Mouse (Mus musculus) neural tube, embryonic 13.5 days (tissue): ENCODE measurements around the gene 1700014D04Rik. TPM values are rescaled to one million over a fixed set of nuclear protein-coding genes. Genes with fewer than 3 reads are reported as not detected.
"Not testable (repeated sequence)": the region's sequence is repeated elsewhere in the genome, so short reads cannot be mapped to it uniquely, and the experiment has no call there.

Source experiments
- ATAC-seq: fragments of 200-750 bp; cut with Nextera tagmentation; 2 replicates; pipeline ENCODE4 v1.8.0; 2017; ENCODE audit warnings: low read depth, mild to moderate bottlenecking, moderate TSS enrichment, moderate library complexity
- H3K27ac ChIP-seq: fragments of 300-500 bp; sonication (generic); replicated peaks from 2 replicates; pipeline ENCODE4 v1.5.1; 2015; ENCODE audit warnings: moderate library complexity, mild to moderate bottlenecking, inconsistent platforms
- H3K27me3 ChIP-seq: fragments of 300-500 bp; sonication (generic); 2 replicates; pipeline ENCODE4 v1.6.1; 2015; ENCODE audit warnings: mild to moderate bottlenecking, inconsistent platforms
- H3K36me3 ChIP-seq: fragments of 300-500 bp; sonication (generic); 2 replicates; pipeline ENCODE4 v1.6.1; 2015; ENCODE audit warnings: mild to moderate bottlenecking, inconsistent platforms
- H3K4me1 ChIP-seq: fragments of 300-500 bp; sonication (generic); replicated peaks from 2 replicates; pipeline ENCODE4 v1.6.1; 2015; ENCODE audit warnings: inconsistent platforms
- H3K4me2 ChIP-seq: fragments of 300-500 bp; sonication (generic); 2 replicates; pipeline ENCODE4 v1.6.1; 2015; ENCODE audit warnings: inconsistent platforms, mild to moderate bottlenecking, moderate library complexity
- H3K4me3 ChIP-seq: fragments of 300-500 bp; sonication (generic); 2 replicates; pipeline ENCODE4 v1.5.1; 2015; ENCODE audit warnings: mild to moderate bottlenecking, inconsistent platforms
- H3K9ac ChIP-seq: fragments of 300-500 bp; sonication (generic); 2 replicates; pipeline ENCODE4 v1.6.1; 2015; ENCODE audit warnings: moderate library complexity, mild to moderate bottlenecking, inconsistent platforms
- H3K9me3 ChIP-seq: fragments of 300-500 bp; sonication (generic); 2 replicates; pipeline ENCODE4 v1.6.1; 2016; ENCODE audit warnings: inconsistent platforms
- WGBS: fragments of 180-500 bp; shearing (Covaris S2); methylation state at CpG from one replicate; pipeline ENCODE4 v1.1.7; 2015; 5-methylcytosine and 5-hydroxymethylcytosine counted together
- polyA plus RNA-seq: library from polyadenylated mRNA; unstranded; fragments of >200 nt; fragmentation: Nextera tagmentation; extraction: Ambion mirVana; gene quantifications from 2 replicates; pipeline ENCODE4 v1.2.1, GENCODE M21; 2015

Gene 1700014D04Rik
- polyA plus RNA-seq, 1 experiment from 2014 or later = 0.17 TPM

DNA sequence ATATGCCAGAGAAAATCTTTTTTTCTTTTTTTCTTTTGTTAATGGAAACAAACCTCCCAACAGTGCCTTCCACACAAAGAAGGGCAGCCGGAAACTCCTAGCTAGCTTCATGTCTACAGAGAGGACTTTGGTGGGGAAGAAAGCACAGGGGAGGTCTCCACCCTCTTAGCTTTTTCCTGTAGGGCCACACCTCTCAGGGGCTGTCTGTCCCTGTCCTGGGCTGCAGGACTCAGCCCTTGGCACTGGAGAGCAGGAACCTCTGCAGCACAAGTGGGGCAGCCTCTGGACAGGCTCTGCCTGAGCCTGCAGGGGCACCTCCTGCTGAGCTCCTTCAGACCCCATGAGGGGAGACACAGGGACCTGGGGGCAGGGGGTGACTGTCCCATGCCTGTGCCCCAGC, 46.4 kb downstream of the 1700014D04Rik start:
- not testable (repeated sequence) for H3K27me3 ChIP-seq
- 65% methylated on average over 1 of the region's 1 CpGs for WGBS

DNA sequence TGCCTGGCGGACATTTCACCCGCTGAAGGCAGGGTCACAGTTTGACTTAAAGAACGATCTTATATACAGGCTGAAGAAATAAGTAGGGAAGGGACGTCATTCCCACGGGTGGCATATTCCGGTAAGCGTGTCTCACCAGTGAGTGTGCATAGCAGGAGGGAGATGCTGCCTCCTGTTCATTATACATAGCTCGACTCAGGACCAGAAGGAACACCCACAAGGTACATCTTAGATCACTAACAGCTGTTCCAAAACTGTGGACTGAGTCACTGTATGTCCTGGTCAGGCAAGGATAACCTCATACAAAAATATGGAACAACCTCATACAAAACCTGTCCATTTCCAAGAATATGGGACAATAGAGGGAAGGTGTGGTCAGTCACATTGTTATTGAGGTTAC, 47.4 kb downstream of the 1700014D04Rik start:
- Histone ChIP-seq H3K4me2 (no peak overlapping the region), H3K27me3 (no peaks in the 10 kb centered on the region), H3K4me1 (no peaks in the 10 kb centered on the region), H3K27ac (no peak overlapping the region), H3K36me3 (no peaks in the 10 kb centered on the region), H3K4me3 (no peak overlapping the region), H3K9me3 (peaks cover 3% of the 10 kb centered on the region; the same call in 1 of the 2 replicates), H3K9ac (no peak overlapping the region)
- WGBS = 84% methylated on average over 8 of the region's 8 CpGs
- no peak for ATAC-seq

More for the DNA sequence above, 46.4 kb downstream of the 1700014D04Rik start:
- not testable (repeated sequence) for H3K4me3 ChIP-seq, ATAC-seq, H3K4me1 ChIP-seq, H3K36me3 ChIP-seq, H3K27ac ChIP-seq, H3K9ac ChIP-seq, H3K4me2 ChIP-seq, H3K9me3 ChIP-seq

DNA sequence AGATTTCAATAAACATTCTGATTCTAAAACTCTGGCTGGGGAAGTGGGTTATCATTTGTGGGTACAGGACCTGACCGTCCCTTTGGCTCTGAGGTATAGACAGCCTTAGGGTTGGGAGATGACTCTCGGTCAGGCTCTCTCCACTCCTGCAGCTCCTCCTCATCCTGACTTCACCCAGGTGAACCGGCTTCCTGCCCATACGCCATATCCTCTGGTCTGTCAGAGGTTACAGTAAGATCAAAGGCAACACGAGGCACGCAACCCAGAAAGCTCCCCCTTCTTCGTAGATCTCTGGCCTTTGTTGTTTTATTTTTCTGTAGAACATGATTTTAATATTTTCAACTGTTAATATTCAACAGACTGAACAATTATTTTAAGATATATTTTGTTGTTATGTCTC, 50.8 kb downstream of the 1700014D04Rik start:
- Histone ChIP-seq H3K27ac (no peak overlapping the region), H3K4me1 (no peaks in the 10 kb centered on the region), H3K27me3 (no peaks in the 10 kb centered on the region), H3K4me2 (no peak overlapping the region), H3K4me3 (no peak overlapping the region), H3K36me3 (no peaks in the 10 kb centered on the region), H3K9ac (no peak overlapping the region), H3K9me3 (peaks cover 3% of the 10 kb centered on the region; the same call in 1 of the 2 replicates)
- WGBS = 88% methylated on average over 7 of the region's 7 CpGs
- ATAC-seq = no peak

DNA sequence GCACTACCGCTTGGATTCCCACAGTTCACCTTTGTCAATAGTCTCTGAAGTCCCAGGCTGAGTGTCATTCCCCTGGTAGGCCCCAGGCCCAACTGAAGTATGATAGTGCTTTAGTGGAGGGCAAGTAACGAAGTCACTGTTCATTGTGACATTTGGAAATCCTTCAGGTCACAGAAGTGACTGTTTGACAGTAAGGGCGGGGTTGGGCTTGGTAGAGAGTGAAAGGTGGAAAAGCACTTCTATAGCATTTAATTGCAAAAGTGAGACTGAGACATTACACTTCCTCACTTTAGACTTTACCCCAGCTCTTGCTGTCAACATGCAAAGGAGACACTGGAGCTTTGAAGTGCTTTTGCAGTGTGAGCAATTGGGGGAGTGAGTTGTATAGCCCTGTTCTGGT, 52.5 kb downstream of the 1700014D04Rik start, which contains the start of gene 4921517D22Rik:
Gene 4921517D22Rik (minus strand): TSS at position 101 of the 400 bp plus-strand sequence.
- no peaks in the 10 kb centered on the region for H3K36me3 ChIP-seq
- 92% methylated on average over 3 of the region's 3 CpGs for WGBS
- no peak within 1 kb of the TSS for H3K27ac ChIP-seq
- no peak within 1 kb of the TSS for H3K4me2 ChIP-seq
- no peak for ATAC-seq
- H3K9me3 ChIP-seq = peaks cover 3% of the 10 kb centered on the region; the same call in 1 of the 2 replicates
- H3K9ac ChIP-seq = no peak within 1 kb of the TSS
- no peaks in the 10 kb centered on the region for H3K4me1 ChIP-seq
- no peaks in the 10 kb centered on the region for H3K27me3 ChIP-seq
- no peak within 1 kb of the TSS for H3K4me3 ChIP-seq

DNA sequence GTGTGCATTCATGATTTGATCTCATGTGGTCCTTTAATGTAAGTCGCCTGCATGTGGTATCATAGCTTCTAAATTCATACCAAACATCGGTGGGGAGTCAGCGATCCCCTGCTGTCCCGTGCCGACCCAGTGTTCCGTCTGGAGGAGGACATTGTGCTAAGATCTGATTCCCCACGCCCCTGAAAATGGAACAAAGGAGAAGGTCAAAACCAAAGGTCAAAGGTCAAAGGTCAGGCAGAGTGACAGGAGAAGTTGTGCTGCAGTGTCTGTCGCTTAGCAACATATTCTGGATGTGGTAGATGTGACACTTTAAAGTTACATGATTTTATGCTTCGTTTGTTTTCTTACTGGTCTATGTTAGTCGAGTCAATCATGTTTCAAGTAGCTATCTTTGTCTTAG, 55.1 kb downstream of the 1700014D04Rik start:
- no peak for ATAC-seq
- Histone ChIP-seq H3K4me3 (no peak overlapping the region), H3K9ac (no peak overlapping the region), H3K9me3 (peaks cover 3% of the 10 kb centered on the region; the same call in 1 of the 2 replicates), H3K27me3 (no peaks in the 10 kb centered on the region), H3K4me2 (no peak overlapping the region), H3K36me3 (no peaks in the 10 kb centered on the region), H3K4me1 (no peaks in the 10 kb centered on the region), H3K27ac (no peak overlapping the region)
- WGBS = 29% methylated on average over 10 of the region's 10 CpGs

Other genes starting within 250 kb of the 1700014D04Rik start
- gene Agtpbp1, start 161.5 kb downstream of the 1700014D04Rik start, polyA plus RNA-seq = 64.8 and 66.2 TPM in 2 replicates
- gene Naa35, start 161.5 kb downstream of the 1700014D04Rik start, polyA plus RNA-seq = 130 and 139 TPM in 2 replicates
- 44.4 and 48.5 TPM in 2 replicates for gene Golm1, start 70.9 kb downstream of the 1700014D04Rik start, polyA plus RNA-seq
- not detected in 2 replicates for gene 4921517D22Rik, start 52.6 kb downstream of the 1700014D04Rik start, polyA plus RNA-seq
- 0.03 TPM in 1 of 2 replicates, not detected in the other for gene Spata31d1a, start 36.4 kb downstream of the 1700014D04Rik start, polyA plus RNA-seq
- not detected in 2 replicates for gene Spata31d1b, start 34.5 kb downstream of the 1700014D04Rik start, polyA plus RNA-seq
- gene Spata31d1d, start 15.0 kb downstream of the 1700014D04Rik start, polyA plus RNA-seq = not detected in 2 replicates
- gene Isca1, start 23.1 kb upstream of the 1700014D04Rik start, polyA plus RNA-seq = 153 and 154 TPM in 2 replicates
- gene Gm49354, start 35.5 kb upstream of the 1700014D04Rik start, polyA plus RNA-seq = not detected in 2 replicates
- 45.5 and 50.5 TPM in 2 replicates for gene Tut7, start 76.4 kb upstream of the 1700014D04Rik start, polyA plus RNA-seq